Mouse (Mus musculus): ENCODE measurements at regions not wholly inside any gene's neighbourhood (a gene's known extent, or its start where the extent isn't known, plus 50 kb on each side); places are given as distances from the start of the nearest gene placed in this dataset.

- TF ChIP-seq CTCF (IDR thresholded peaks at IDR 0.05; ENCODE audit: borderline replicate concordance, control insufficient read depth, extremely low read depth, insufficient read depth, low read length, poor library complexity) (no peak), POLR2A (IDR thresholded peaks at IDR 0.05; ENCODE audit: control insufficient read depth, extremely low read depth, insufficient read depth, low read length, poor library complexity) (no peak)
Observed at GRCm38 (mm10) chr6:52487861-52488260, 152.3 kb downstream of the Hibadh start.
